In genomic region chr1:93223972-93224371, GRCm38 (mm10) we compare ENCODE assay signal across 8 mouse cellular contexts. TPM values are rescaled to one million over a fixed set of nuclear protein-coding genes. Genes with fewer than 3 reads are reported as not detected.
DNase-seq lines count a peak whose midpoint lies in the region; ATAC-seq and TF ChIP-seq lines count a peak whose summit lies in the region.

No protein-coding gene starts in this region.

- 0 out of 2 replicates have a peak, but pooled peaks cover 7% of the 10 kb centered on the region for H3K4me1 ChIP-seq in intestine, postnatal 0 days (replicated peaks; ENCODE audit: control insufficient read depth, insufficient read depth, low read length)
- H3K4me1 ChIP-seq in forebrain, embryonic 13.5 days, result 0 out of 2 replicates have a peak, but pooled peaks cover 7% of the 10 kb centered on the region

- 6% methylated on average over 18 of the region's 18 CpGs for WGBS in intestine, postnatal 0 days
- WGBS in forebrain, embryonic 13.5 days, result 8% methylated on average over 18 of the region's 18 CpGs

- peak; percentile 83 for TF ChIP-seq CTCF in gastrocnemius, adult 2 months (IDR thresholded peaks at IDR 0.05)
- TF ChIP-seq CTCF in intestine, postnatal 0 days (IDR thresholded peaks at IDR 0.05; ENCODE audit: low read depth), result peak; percentile 90

- 0 out of 2 replicates have a peak, but pooled peaks have one; percentile 47 for ATAC-seq in intestine, postnatal 0 days
- no peak for ATAC-seq in forebrain, embryonic 13.5 days

- H3K4me3 ChIP-seq in gastrocnemius, adult 2 months, result no peak overlapping the region
- H3K4me3 ChIP-seq in intestine, postnatal 0 days (ENCODE audit: low read depth, low read length), result no peak overlapping the region
- H3K4me3 ChIP-seq in forebrain, embryonic 13.5 days, result no peak overlapping the region

- H3K9me3 ChIP-seq in intestine, postnatal 0 days (ENCODE audit: control insufficient read depth), result no peaks in the 10 kb centered on the region
- H3K9me3 ChIP-seq in forebrain, embryonic 13.5 days (replicated peaks), result no peaks in the 10 kb centered on the region

- H3K36me3 ChIP-seq in intestine, postnatal 0 days (ENCODE audit: control insufficient read depth, insufficient read depth), result no peaks in the 10 kb centered on the region
- H3K36me3 ChIP-seq in forebrain, embryonic 13.5 days (ENCODE audit: poor library complexity, severe bottlenecking), result no peaks in the 10 kb centered on the region

- peak; percentile 58 for DNase-seq in gastrocnemius, adult 2 months
- no peak for DNase-seq in gastrocnemius, adult 18-20 months (ENCODE audit: low spot score)
- DNase-seq in B cell, adult 2 months, result peak; percentile 75 to 76
- DNase-seq in adrenal gland, postnatal 36 days, result peak; percentile 64 to 76
- DNase-seq in lung, postnatal 36 days, result peak; percentile 82
- peak; percentile 17 to 64 for DNase-seq in thymus, postnatal 10 days (ENCODE audit: low spot score in 2 of 2)

- no peak overlapping the region for H3K4me2 ChIP-seq in intestine, postnatal 0 days (replicated peaks; ENCODE audit: low read depth)
- no peak overlapping the region for H3K4me2 ChIP-seq in forebrain, embryonic 13.5 days

- H3K27me3 ChIP-seq in intestine, postnatal 0 days (replicated peaks; ENCODE audit: control insufficient read depth, insufficient read depth, low read length), result peaks cover 3% of the 10 kb centered on the region; the same call in 1 of the 2 replicates
- peaks cover 14% of the 10 kb centered on the region; the same call in 1 of the 2 replicates for H3K27me3 ChIP-seq in forebrain, embryonic 13.5 days

- H3K27ac ChIP-seq in gastrocnemius, adult 2 months, result no peak overlapping the region
- no peak overlapping the region for H3K27ac ChIP-seq in intestine, postnatal 0 days (ENCODE audit: low read depth, low read length)
- no peak overlapping the region for H3K27ac ChIP-seq in forebrain, embryonic 13.5 days

- intact Hi-C loops in gastrocnemius, adult 2 months (cut with DNase I), result no loop called here

- H3K9ac ChIP-seq in intestine, postnatal 0 days (ENCODE audit: low read depth, low read length), result no peak overlapping the region
- H3K9ac ChIP-seq in forebrain, embryonic 13.5 days, result no peak overlapping the region

RNA-seq across cellular contexts. Expression of gene Sned1, which starts 11.7 kb away (rescaled TPM):
- total RNA-seq in gastrocnemius, adult 2 months (2021), result 1 to 10 TPM; 5.1 to 5.4 TPM
- total RNA-seq in gastrocnemius, adult 18-20 months (2021), result 1 to 10 TPM; 3.7 to 4.1 TPM
- total RNA-seq in adrenal gland, postnatal 36 days (2021), result 10 to 100 TPM; 15.5 to 18.3 TPM
- 0.81 and 1.0 TPM in 2 replicates for polyA plus RNA-seq in intestine, postnatal 0 days (2015; fragmentation: Nextera tagmentation; extraction: Ambion mirVana)
- 2.1 and 2.2 TPM in 2 replicates for polyA plus RNA-seq in forebrain, embryonic 13.5 days (2015; fragmentation: Nextera tagmentation; extraction: Ambion mirVana)

RNA-seq across cellular contexts. Expression of gene Crocc2, which starts 55.4 kb away (rescaled TPM):
- total RNA-seq in gastrocnemius, adult 2 months (2021), result not detected
- total RNA-seq in gastrocnemius, adult 18-20 months (2021), result not detected
- under 1 TPM in 1 of 2 experiments, not detected in 1; 0.03 TPM for total RNA-seq in adrenal gland, postnatal 36 days (2021)
- 0.04 TPM in 1 of 2 replicates, not detected in the other for polyA plus RNA-seq in intestine, postnatal 0 days (2015; fragmentation: Nextera tagmentation; extraction: Ambion mirVana)
- 0.10 and 0.20 TPM in 2 replicates for polyA plus RNA-seq in forebrain, embryonic 13.5 days (2015; fragmentation: Nextera tagmentation; extraction: Ambion mirVana)
